Mouse (Mus musculus) lung, adult 18-20 months (tissue): ENCODE measurements around the gene Copg1.
"Not testable (repeated sequence)": the region's sequence is repeated elsewhere in the genome, so short reads cannot be mapped to it uniquely, and the experiment has no call there.

Experiments used
- DNase-seq, 2 experiments: peaks; one replicate each; pipeline ENCODE4 v3.0.0; 2022; ENCODE audit warnings: mixed read lengths in 2 of 2

Gene Copg1

DNA sequence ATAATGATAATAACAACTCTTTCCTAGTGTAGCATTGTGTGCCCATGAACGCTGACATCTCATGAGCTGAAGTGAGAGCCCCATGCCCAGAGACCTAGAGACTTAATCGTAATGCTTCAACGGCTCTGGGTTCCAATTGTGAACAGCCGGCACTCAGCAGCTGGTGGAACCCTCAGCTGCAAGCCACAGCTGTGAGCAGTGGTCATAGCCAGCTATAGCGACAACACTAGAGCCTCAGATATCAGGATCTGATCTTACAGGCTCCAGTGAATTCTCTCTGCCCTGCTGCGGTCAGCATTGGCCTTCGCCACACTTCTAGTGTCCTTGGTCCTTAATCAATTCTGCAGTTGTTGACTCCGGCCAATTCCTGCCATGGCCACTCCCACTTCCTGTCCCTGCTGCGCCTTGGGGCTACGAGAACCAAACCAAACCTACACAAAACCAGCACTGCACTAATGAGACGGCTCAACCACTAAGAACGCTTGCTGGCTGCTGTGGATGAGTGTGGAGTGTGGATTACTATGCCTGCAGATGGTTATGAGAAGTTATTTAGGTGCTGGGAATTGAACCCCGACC lies 11.5 kb upstream of the Copg1 start:
- peak; percentile 32 to 39 for DNase-seq

DNA sequence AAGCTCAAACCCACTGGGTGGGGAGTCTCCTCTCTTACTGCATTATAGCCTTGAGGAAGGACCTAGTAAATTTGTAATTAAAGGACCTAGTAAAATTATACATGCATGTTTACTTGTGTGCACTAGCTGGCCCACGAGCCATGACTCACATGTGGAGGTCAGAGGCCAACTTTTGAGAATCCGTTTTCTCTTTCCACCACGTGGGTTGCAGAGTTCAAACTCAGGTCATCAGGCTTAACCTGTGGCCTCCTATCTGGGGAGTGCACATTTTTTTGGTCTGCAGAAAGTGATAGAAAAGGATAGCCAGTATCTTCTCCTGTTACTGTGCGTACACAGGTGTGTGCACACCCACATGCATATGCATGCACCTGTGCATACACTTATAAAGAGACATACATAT lies 8.6 kb upstream of the Copg1 start:
- no peak for DNase-seq

- DNase-seq, result no peak
These were observed 8.0 kb upstream of the Copg1 start for GRCm38 (mm10) chr6:87879628-87880027.

DNA sequence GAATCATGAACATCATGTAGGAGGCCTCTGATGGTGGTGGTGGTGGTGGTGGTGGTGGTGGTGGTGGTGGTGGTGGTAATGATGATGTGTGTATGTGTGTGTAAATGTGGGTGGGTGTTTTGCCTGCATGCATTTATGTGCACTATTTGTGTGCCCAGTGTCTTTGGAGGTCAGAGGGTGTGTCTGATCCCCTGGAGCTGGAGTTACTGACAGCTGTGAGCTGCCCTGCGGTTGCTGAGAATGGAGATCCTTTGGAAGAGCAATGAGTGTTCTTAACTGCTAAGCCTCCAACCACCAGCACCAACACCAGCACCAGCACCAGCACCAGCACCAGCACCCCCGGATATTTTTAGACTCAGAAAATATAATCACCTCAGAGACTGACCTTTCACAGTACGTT lies 5.4 kb upstream of the Copg1 start:
- DNase-seq, result no peak

DNA sequence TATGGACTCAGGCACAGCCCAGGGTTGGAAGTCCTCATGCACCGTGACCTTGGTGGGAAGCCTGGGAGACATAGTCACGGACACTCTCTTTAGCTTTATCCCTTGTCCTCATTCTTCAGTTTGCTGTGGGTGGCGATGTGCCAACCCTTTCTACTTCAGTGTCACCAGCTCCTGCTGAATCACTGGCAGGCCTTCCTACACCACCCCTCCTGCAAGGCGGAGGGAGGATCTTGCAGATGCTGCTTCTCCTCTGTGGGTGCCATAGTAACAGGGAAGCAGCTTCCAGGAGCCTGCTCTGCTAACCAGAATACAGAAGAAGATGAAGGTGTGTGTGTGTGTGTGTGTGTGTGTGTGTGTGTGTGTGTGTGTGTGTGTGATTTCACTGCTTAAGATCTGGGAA lies 4.8 kb upstream of the Copg1 start:
- no peak for DNase-seq

DNA sequence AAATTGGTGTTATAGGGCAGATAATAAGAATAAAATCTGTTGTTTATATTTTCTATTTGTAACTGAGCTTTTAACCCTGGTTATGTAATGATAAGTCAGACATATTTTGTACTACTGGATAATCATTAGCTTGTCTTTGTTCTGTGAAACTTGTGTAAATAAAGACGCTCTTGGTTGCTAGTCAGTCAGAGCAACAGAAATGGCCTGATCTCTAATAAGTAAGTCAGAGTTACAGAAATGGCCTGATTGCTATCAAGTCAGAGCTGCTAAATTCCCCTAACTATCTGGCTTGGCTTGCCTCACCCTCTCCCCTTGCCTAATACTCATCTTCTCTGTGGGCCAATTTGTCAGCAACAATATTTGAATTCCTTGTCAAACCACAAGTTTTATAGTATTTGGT lies 893 bp upstream of the Copg1 start:
- DNase-seq, result no peak

DNA sequence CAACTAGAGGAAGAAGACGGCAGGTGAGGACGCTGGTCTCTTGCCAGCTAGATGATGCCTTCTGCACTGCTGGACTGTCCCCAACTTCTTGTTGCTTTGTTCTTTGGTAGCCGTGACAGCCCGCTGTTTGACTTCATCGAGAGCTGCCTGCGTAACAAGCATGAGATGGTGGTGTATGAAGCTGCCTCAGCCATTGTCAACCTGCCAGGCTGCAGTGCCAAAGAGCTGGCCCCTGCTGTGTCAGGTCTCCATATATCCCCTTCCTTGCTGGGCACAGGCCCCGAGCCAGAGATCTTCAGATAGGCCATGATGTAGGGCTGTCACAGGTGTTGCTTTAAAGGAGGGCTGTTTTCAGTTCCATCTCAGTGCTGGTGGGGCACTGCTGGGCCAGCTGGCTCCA lies 6.3 kb downstream of the Copg1 start:
- DNase-seq, result no peak

DNA sequence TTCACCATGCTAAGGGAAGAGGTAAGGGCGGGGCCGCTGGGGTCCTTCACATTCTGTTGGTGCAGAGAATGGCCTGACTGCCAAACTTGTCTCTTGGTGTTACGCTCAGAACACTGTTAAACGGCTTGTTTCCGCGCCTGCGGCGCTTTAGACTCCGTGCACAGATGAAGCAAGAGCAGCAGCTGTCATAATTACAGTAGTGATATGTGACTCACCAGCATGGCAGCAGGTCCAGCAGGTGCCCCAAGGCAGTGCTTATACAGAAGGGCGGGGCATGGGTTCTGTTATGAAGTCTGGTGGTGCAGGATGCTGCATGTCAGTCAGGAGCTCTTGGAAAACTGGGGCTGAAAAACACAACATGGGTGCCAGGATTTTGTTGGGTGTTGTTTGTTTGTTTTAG lies 10.4 kb downstream of the Copg1 start:
- no peak for DNase-seq

DNA sequence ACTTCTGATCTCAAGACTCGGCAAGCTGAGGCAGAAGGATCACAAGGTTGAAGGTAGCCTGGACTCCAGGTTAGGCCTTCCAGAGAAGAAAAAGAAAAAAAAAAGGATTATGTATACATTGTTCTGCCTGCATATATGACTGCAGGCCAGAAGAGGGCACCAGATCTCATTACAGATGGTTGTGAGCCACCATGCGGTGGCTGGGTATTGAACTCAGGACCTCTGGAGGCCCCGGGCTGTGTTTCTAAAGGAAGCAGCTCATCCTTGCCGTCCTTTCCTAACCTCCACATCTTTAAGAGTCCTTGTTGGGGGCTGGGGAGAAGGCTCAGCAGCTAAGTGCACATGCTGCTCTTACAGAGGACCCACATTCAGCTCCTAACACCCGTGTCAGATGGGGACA lies 19.0 kb downstream of the Copg1 start:
- no peak for DNase-seq

- no peak for DNase-seq
These were observed 21.6 kb downstream of the Copg1 start for GRCm38 (mm10) chr6:87909181-87909580.

DNA sequence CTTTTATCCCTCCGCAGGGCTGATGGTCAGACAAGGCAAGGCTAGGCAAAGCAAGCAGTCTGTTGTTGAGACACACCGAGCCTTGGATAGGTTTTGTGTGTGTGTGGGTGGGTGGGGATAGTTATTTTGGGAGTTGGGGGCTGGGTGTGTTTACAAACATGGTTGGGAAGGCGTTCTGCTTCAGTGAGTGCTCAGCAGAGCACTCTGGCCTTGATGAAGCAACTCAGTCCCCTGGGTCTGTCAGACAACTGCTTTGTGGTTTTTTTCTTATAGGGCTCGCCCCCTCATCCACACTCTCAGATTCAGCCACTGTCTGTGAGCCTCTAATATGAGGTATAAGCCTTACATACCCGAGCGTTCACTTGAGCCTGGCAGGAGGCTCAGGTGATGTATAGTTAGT lies 23.9 kb downstream of the Copg1 start:
- DNase-seq, result no peak

GRCm38 (mm10) chr6:87913661-87914325 lies 26.2 kb downstream of the Copg1 start, which contains the start of gene Hmces:
Hmces (plus strand) TSS chr6:87913935.
- peak; percentile 79 to 85 for DNase-seq

- DNase-seq, result peak; percentile 43 to 60
These were observed 26.9 kb downstream of the Copg1 start for GRCm38 (mm10) chr6:87914326-87915102.

DNA sequence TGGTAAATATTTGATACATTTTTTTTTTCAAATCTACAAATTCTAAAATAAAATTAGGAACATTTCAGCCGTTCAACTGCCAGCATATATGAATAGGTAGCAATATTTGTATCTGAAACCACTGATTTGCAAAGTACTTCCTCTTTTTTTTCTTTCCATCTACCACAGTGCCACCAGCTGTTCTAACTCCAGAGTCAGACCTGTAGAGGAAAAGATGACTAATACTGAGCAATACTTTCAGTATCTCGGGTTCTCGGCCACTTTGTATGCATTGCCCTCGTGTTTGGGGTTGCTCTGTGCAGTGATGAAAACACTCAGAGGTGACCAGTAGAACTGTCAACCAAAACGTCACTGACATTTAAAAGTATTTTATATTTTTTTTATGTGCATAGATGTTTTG lies 28.3 kb downstream of the Copg1 start:
- DNase-seq, result no peak

- DNase-seq, result no peak
These were observed 33.6 kb downstream of the Copg1 start for GRCm38 (mm10) chr6:87921201-87921600.

- DNase-seq, result no peak
These were observed 36.0 kb downstream of the Copg1 start for GRCm38 (mm10) chr6:87923624-87924023.

GRCm38 (mm10) chr6:87935037-87935436 lies 47.4 kb downstream of the Copg1 start:
- DNase-seq, result peak; percentile 13 to 35

DNA sequence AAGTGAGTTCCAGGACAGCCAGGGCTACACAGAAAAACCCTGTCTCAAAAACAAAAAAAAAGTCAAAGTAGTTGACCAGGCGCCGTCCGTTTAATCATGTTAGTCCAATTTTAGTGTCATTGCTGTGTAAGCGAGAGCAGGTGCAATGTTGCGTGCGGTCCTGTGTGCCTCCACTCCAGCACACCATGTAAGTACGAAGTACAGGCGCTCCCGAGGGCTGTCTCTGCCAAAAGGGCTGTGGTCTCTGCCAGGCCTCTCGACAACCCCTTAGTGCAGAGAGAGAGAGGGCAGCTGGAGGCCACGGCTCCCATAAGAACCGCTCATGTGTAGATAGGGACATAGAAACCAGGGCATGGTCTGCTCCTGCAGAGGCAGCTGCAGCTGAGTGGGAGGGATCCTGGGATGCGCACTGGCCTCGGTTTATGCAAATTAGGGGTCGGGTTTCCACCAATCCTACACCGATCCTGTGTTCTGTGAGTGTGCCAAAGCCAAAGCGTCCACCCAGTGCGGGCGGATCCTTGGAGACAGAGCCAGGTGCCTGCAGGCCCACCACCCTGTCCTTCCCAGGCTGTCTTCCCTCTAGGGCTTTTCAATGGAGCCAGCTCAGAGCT lies 49.7 kb downstream of the Copg1 start:
- peak in 1 of 2 experiments; percentile 6 for DNase-seq

GRCm38 (mm10) chr6:87938941-87939340 lies 51.3 kb downstream of the Copg1 start:
- DNase-seq, result no peak

- no peak for DNase-seq
These were observed 54.6 kb downstream of the Copg1 start for GRCm38 (mm10) chr6:87942179-87942578.

DNA sequence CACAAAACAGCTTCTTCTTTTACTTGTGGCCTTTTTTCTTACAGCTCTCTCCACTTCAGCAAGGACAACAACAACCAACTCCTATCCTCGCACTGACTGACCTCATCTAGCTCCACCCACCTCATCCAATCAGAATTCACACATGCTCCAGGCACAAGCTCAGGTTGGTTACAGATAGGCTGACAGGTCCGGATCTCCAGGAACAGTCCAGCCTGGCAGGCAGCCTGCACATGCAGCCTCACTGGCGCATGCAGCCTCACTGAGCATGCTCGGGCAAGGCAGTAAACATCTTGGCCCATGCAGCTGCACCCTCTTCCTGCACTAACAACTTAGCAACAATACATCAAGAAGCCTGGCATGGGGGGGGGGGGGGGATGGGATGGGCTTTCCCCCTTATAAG lies 74.8 kb downstream of the Copg1 start:
- not testable (repeated sequence) for DNase-seq
